Mouse (Mus musculus): ENCODE measurements around the gene Tsc22d1. TPM values are rescaled to one million over a fixed set of nuclear protein-coding genes. Genes with fewer than 3 reads are reported as not detected.

Gene Tsc22d1
- polyA plus RNA-seq, 1 experiment from 2014 or later, result 547 TPM

DNA sequence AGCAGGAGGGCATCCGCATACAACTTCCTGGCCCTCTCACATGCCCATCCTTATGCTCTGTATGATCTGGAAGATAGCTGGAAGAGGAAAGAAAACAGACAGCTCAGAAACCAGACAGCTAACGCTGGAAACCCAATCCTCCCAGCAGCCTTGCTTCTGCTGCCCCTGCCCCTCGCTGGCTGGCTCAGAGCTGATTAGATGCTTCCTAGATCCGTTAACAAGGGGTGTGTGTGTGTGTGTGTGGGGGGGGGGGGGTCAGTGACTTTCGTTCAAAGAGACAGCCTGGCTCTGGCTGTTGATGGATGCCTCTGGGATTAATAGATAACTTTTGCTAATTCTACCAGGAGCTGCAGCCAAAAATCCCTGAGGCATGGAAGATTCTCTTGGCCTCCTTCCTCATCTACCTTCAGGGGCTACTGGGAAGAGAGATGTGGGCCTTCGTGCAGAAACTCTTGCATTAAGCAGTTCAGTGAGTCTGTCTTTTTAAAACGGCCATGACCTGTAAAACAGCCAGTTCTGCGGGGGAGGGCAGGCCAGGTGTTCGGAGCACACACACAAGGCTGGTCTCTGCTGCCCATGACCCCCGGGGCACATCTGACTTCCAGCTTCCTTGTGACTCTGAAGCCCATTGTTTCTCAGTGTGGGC is 118.5 kb downstream of the Tsc22d1 start:
- peak overlapping the region; percentile 9; the same call in 1 of the 2 replicates for H3K4me3 ChIP-seq (ENCODE audit: low read depth, low read length)

DNA sequence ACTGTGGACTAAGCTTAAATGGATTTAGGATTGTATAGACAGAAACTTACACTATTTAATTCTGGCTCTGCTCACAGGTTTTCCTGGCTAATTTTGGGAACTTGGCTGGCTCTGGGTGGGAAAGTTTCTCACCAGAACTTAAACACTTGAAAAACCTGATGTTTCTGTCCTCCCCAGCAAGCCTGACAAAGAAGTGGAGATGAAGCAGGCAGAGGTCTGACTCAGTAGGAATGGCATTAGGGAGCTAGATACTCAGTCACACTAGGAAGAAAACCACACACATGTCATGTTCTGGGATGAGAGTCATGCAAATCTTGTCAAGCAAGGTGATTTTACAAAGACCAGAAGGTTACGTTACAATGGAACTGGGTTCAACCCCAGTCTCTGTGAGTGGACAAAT is 120.3 kb downstream of the Tsc22d1 start:
- 94% methylated on average over 1 of the region's 1 CpGs for WGBS
- Histone ChIP-seq H3K4me3 (ENCODE audit: low read depth, low read length) (no peak overlapping the region), H3K36me3 (ENCODE audit: control insufficient read depth, insufficient read depth, low read length) (no peaks in the 10 kb centered on the region), H3K27ac (ENCODE audit: low read depth, low read length) (no peak overlapping the region), H3K9me3 (ENCODE audit: control insufficient read depth, low read length) (no peaks in the 10 kb centered on the region), H3K4me2 (replicated peaks; ENCODE audit: low read depth, low read length) (no peak overlapping the region), H3K4me1 (replicated peaks; ENCODE audit: control insufficient read depth, insufficient read depth, low read length) (0 out of 2 replicates have a peak, but pooled peaks cover 2% of the 10 kb centered on the region), H3K9ac (ENCODE audit: low read depth, low read length) (no peak overlapping the region), H3K27me3 (ENCODE audit: control insufficient read depth, insufficient read depth, low read length) (no peaks in the 10 kb centered on the region)
- ATAC-seq (ENCODE audit: low FRiP score), result no peak
- no peak for DNase-seq (ENCODE audit: low spot score)

More for the DNA sequence above, 118.5 kb downstream of the Tsc22d1 start:
- H3K4me2 ChIP-seq (replicated peaks; ENCODE audit: low read depth, low read length), result peak overlapping the region; percentile 39
- H3K36me3 ChIP-seq (ENCODE audit: control insufficient read depth, insufficient read depth, low read length), result no peaks in the 10 kb centered on the region
- H3K9me3 ChIP-seq (ENCODE audit: control insufficient read depth, low read length), result no peaks in the 10 kb centered on the region
- ATAC-seq (ENCODE audit: low FRiP score) (peak; percentile 76), DNase-seq (ENCODE audit: low spot score) (peak; percentile 38)
- peak overlapping the region; percentile 40 for H3K9ac ChIP-seq (ENCODE audit: low read depth, low read length)
- H3K27me3 ChIP-seq (ENCODE audit: control insufficient read depth, insufficient read depth, low read length), result no peaks in the 10 kb centered on the region
- H3K4me1 ChIP-seq (replicated peaks; ENCODE audit: control insufficient read depth, insufficient read depth, low read length), result 0 out of 2 replicates have a peak, but pooled peaks cover 2% of the 10 kb centered on the region
- H3K27ac ChIP-seq (ENCODE audit: low read depth, low read length), result peak overlapping the region; percentile 86
- WGBS, result 13% methylated on average over 10 of the region's 10 CpGs

- H3K9ac ChIP-seq (ENCODE audit: low read depth, low read length), result no peak overlapping the region
- H3K27ac ChIP-seq (ENCODE audit: low read depth, low read length), result no peak overlapping the region
- H3K27me3 ChIP-seq (ENCODE audit: control insufficient read depth, insufficient read depth, low read length), result no peaks in the 10 kb centered on the region
- no peaks in the 10 kb centered on the region for H3K9me3 ChIP-seq (ENCODE audit: control insufficient read depth, low read length)
- H3K4me2 ChIP-seq (replicated peaks; ENCODE audit: low read depth, low read length), result no peak overlapping the region
- no peaks in the 10 kb centered on the region for H3K36me3 ChIP-seq (ENCODE audit: control insufficient read depth, insufficient read depth, low read length)
- H3K4me3 ChIP-seq (ENCODE audit: low read depth, low read length), result no peak overlapping the region
- no peak for ATAC-seq (ENCODE audit: low FRiP score)
- DNase-seq (ENCODE audit: low spot score), result no peak
- H3K4me1 ChIP-seq (replicated peaks; ENCODE audit: control insufficient read depth, insufficient read depth, low read length), result 0 out of 2 replicates have a peak, but pooled peaks cover 2% of the 10 kb centered on the region
- 39% methylated on average over 6 of the region's 6 CpGs for WGBS
Observed at GRCm38 (mm10) chr14:76536921-76537320, 122.2 kb downstream of the Tsc22d1 start.

GRCm38 (mm10) chr14:76540005-76540670 is 125.4 kb downstream of the Tsc22d1 start:
- ATAC-seq (ENCODE audit: low FRiP score) (no peak), DNase-seq (ENCODE audit: low spot score) (no peak)
- 96% methylated on average over 5 of the region's 5 CpGs for WGBS
- H3K4me1 ChIP-seq (replicated peaks; ENCODE audit: control insufficient read depth, insufficient read depth, low read length), result no peaks in the 10 kb centered on the region
- H3K4me2 ChIP-seq (replicated peaks; ENCODE audit: low read depth, low read length), result no peak overlapping the region
- H3K36me3 ChIP-seq (ENCODE audit: control insufficient read depth, insufficient read depth, low read length), result no peaks in the 10 kb centered on the region
- H3K27ac ChIP-seq (ENCODE audit: low read depth, low read length), result no peak overlapping the region
- H3K4me3 ChIP-seq (ENCODE audit: low read depth, low read length), result no peak overlapping the region
- H3K9me3 ChIP-seq (ENCODE audit: control insufficient read depth, low read length), result no peaks in the 10 kb centered on the region
- H3K9ac ChIP-seq (ENCODE audit: low read depth, low read length), result no peak overlapping the region
- no peaks in the 10 kb centered on the region for H3K27me3 ChIP-seq (ENCODE audit: control insufficient read depth, insufficient read depth, low read length)

GRCm38 (mm10) chr14:76541341-76541740 is 126.6 kb downstream of the Tsc22d1 start:
- 85% methylated on average over 2 of the region's 2 CpGs for WGBS
- no peak overlapping the region for H3K9ac ChIP-seq (ENCODE audit: low read depth, low read length)

GRCm38 (mm10) chr14:76544136-76544535 is 129.4 kb downstream of the Tsc22d1 start:
- no peak overlapping the region for H3K4me3 ChIP-seq (ENCODE audit: low read depth, low read length)
- WGBS, result 84% methylated on average over 6 of the region's 6 CpGs

More at GRCm38 (mm10) chr14:76541341-76541740, 126.6 kb downstream of the Tsc22d1 start:
- Histone ChIP-seq H3K4me2 (replicated peaks; ENCODE audit: low read depth, low read length) (no peak overlapping the region), H3K27me3 (ENCODE audit: control insufficient read depth, insufficient read depth, low read length) (no peaks in the 10 kb centered on the region), H3K4me3 (ENCODE audit: low read depth, low read length) (no peak overlapping the region), H3K4me1 (replicated peaks; ENCODE audit: control insufficient read depth, insufficient read depth, low read length) (no peaks in the 10 kb centered on the region), H3K9me3 (ENCODE audit: control insufficient read depth, low read length) (no peaks in the 10 kb centered on the region), H3K27ac (ENCODE audit: low read depth, low read length) (no peak overlapping the region), H3K36me3 (ENCODE audit: control insufficient read depth, insufficient read depth, low read length) (no peaks in the 10 kb centered on the region)
- ATAC-seq (ENCODE audit: low FRiP score) (no peak), DNase-seq (ENCODE audit: low spot score) (no peak)

GRCm38 (mm10) chr14:76555263-76556030 is 140.7 kb downstream of the Tsc22d1 start:
- peak overlapping the region; percentile 94 for H3K4me2 ChIP-seq (replicated peaks; ENCODE audit: low read depth, low read length)
- no peaks in the 10 kb centered on the region for H3K36me3 ChIP-seq (ENCODE audit: control insufficient read depth, insufficient read depth, low read length)
- no peaks in the 10 kb centered on the region for H3K9me3 ChIP-seq (ENCODE audit: control insufficient read depth, low read length)
- WGBS, result 66% methylated on average over 18 of the region's 18 CpGs
- ATAC-seq (ENCODE audit: low FRiP score) (no peak), DNase-seq (ENCODE audit: low spot score) (peak; percentile 32)
- H3K4me3 ChIP-seq (ENCODE audit: low read depth, low read length), result peak overlapping the region; percentile 68
- H3K27me3 ChIP-seq (ENCODE audit: control insufficient read depth, insufficient read depth, low read length), result no peaks in the 10 kb centered on the region
- H3K4me1 ChIP-seq (replicated peaks; ENCODE audit: control insufficient read depth, insufficient read depth, low read length), result no peaks in the 10 kb centered on the region
- H3K27ac ChIP-seq (ENCODE audit: low read depth, low read length), result no peak overlapping the region
- H3K9ac ChIP-seq (ENCODE audit: low read depth, low read length), result peak overlapping the region; percentile 85

More at GRCm38 (mm10) chr14:76544136-76544535, 129.4 kb downstream of the Tsc22d1 start:
- Histone ChIP-seq H3K27me3 (ENCODE audit: control insufficient read depth, insufficient read depth, low read length) (no peaks in the 10 kb centered on the region), H3K4me1 (replicated peaks; ENCODE audit: control insufficient read depth, insufficient read depth, low read length) (no peaks in the 10 kb centered on the region), H3K27ac (ENCODE audit: low read depth, low read length) (no peak overlapping the region), H3K9me3 (ENCODE audit: control insufficient read depth, low read length) (no peaks in the 10 kb centered on the region), H3K9ac (ENCODE audit: low read depth, low read length) (no peak overlapping the region), H3K36me3 (ENCODE audit: control insufficient read depth, insufficient read depth, low read length) (no peaks in the 10 kb centered on the region), H3K4me2 (replicated peaks; ENCODE audit: low read depth, low read length) (no peak overlapping the region)
- ATAC-seq (ENCODE audit: low FRiP score) (no peak), DNase-seq (ENCODE audit: low spot score) (no peak)

- Histone ChIP-seq H3K9me3 (ENCODE audit: control insufficient read depth, low read length) (no peaks in the 10 kb centered on the region), H3K4me2 (replicated peaks; ENCODE audit: low read depth, low read length) (peak overlapping the region; percentile 94), H3K36me3 (ENCODE audit: control insufficient read depth, insufficient read depth, low read length) (no peaks in the 10 kb centered on the region), H3K4me1 (replicated peaks; ENCODE audit: control insufficient read depth, insufficient read depth, low read length) (no peaks in the 10 kb centered on the region), H3K27ac (ENCODE audit: low read depth, low read length) (peak overlapping the region; percentile 63), H3K9ac (ENCODE audit: low read depth, low read length) (peak overlapping the region; percentile 85), H3K27me3 (ENCODE audit: control insufficient read depth, insufficient read depth, low read length) (no peaks in the 10 kb centered on the region), H3K4me3 (ENCODE audit: low read depth, low read length) (peak overlapping the region; percentile 68)
- DNase-seq (ENCODE audit: low spot score), result peak; percentile 73
- WGBS, result 1% methylated on average over 49 of the region's 67 CpGs
- peak; percentile 83 for ATAC-seq (ENCODE audit: low FRiP score)
Observed at GRCm38 (mm10) chr14:76556031-76556851, 141.5 kb downstream of the Tsc22d1 start.
